Mouse (Mus musculus) ES-E14 (cell line): Measurements from ENCODE around the gene Tmem128. TPM values are rescaled to one million over a fixed set of nuclear protein-coding genes. Genes with fewer than 3 reads are reported as not detected.

Source experiments
- DNase-seq: peaks from one replicate; pipeline ENCODE4 v3.0.0-alpha.2; 2013; ENCODE audit warnings: low read depth, low spot score
- H3K27ac ChIP-seq: 2 replicates; pipeline ENCODE4 v1.5.1; 2012; ENCODE audit warnings: low read depth, mild to moderate bottlenecking, low read length, moderate library complexity, mixed read lengths; ENCODE audit not compliant: poor library complexity, insufficient read depth, severe bottlenecking
- H3K36me3 ChIP-seq: 2 replicates; pipeline ENCODE4 v1.6.1; 2012; ENCODE audit warnings: mild to moderate bottlenecking, low read length, moderate library complexity, mixed read lengths; ENCODE audit not compliant: control insufficient read depth, poor library complexity, insufficient read depth, severe bottlenecking
- H3K4me1 ChIP-seq, 2 experiments: fragments of 150-350 bp in 1 of 2; sonication (generic) in 1 of 2; 2 replicates each; pipeline ENCODE4 v1.6.1; 2012; ENCODE audit warnings: low read length in 2 of 2, mild to moderate bottlenecking in 1 of 2, mixed read lengths in 1 of 2; ENCODE audit not compliant: control insufficient read depth in 2 of 2, insufficient read depth in 2 of 2, poor library complexity in 1 of 2
- H3K4me3 ChIP-seq, 2 experiments: fragments of 150-350 bp in 1 of 2; sonication (generic) in 1 of 2; 2 replicates each; pipeline ENCODE4 v1.5.1; 2012; ENCODE audit warnings: low read length in 2 of 2, low read depth in 1 of 2, mild to moderate bottlenecking in 1 of 2, mixed read lengths in 1 of 2; ENCODE audit not compliant: insufficient read depth in 1 of 2, poor library complexity in 1 of 2, severe bottlenecking in 1 of 2
- H3K9ac ChIP-seq: 2 replicates; pipeline ENCODE4 v1.6.1; 2012; ENCODE audit warnings: low read depth, mild to moderate bottlenecking, low read length, mixed read lengths; ENCODE audit not compliant: poor library complexity, insufficient read depth, severe bottlenecking
- H3K9me3 ChIP-seq: fragments of 150-350 bp; sonication (generic); 2 replicates; pipeline ENCODE4 v1.6.1; 2012; ENCODE audit warnings: low read depth, mild to moderate bottlenecking, low read length; ENCODE audit not compliant: control insufficient read depth, insufficient read depth
- CHD2 ChIP-seq: IDR thresholded peaks from 2 replicates; pipeline ENCODE4 v1.6.1; 2014; ENCODE audit warnings: mild to moderate bottlenecking, low read depth, low read length, inconsistent platforms
- HCFC1 ChIP-seq: IDR thresholded peaks from 2 replicates; pipeline ENCODE4 v1.6.1; 2012; ENCODE audit warnings: low read length, inconsistent platforms, borderline replicate concordance; ENCODE audit not compliant: insufficient read depth
- MAFK ChIP-seq: IDR thresholded peaks from 2 replicates; pipeline ENCODE4 v1.6.1; 2014; ENCODE audit warnings: mild to moderate bottlenecking, low read depth, low read length, inconsistent platforms; ENCODE audit not compliant: insufficient read depth
- ZC3H11A ChIP-seq: IDR thresholded peaks from 2 replicates; pipeline ENCODE4 v1.6.1; 2012; ENCODE audit warnings: low read depth, mild to moderate bottlenecking, inconsistent platforms, low read length, borderline replicate concordance
- ZNF384 ChIP-seq: IDR thresholded peaks from 2 replicates; pipeline ENCODE4 v1.6.1; 2012; ENCODE audit warnings: low read depth, low read length, inconsistent platforms
- in situ Hi-C, 2 experiments: fragments of 600-800 bp; cut with MboI; formaldehyde crosslinking; loops; one replicate each; pipeline ENCODE4 v1.15.1; 2025; ENCODE audit warnings: low sequenced_read_pairs in 2 of 2, inconsistent platforms in 1 of 2; ENCODE audit not compliant: unreplicated experiment in 2 of 2
- total RNA-seq: library from RNA; depleted of rRNA; stranded (reverse); fragments of 300-350 nt; gene quantifications from 2 replicates; pipeline ENCODE4 v1.2.3, GENCODE M21; 2012

The Tmem128 gene
- total RNA-seq, 1 experiment, result 47.7 TPM

DNA sequence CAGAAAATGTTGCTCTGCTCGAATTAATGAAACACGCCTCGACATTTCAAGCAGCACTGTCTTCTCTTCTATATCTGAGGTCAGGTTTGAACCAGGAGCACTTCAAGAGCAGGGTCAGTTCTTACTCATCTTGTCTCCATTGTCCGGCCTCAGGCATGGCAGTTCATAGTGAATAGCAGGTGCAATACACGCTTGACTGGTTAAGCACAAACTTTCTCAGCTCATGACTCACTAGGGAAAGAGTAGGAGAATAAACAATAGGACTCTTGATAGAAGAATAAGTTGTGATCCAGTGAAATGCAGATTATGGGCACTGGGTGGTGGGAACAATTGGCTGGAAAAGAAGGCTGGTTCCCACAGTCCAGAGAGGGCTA lies 1.2 kb upstream of the Tmem128 start:
- Histone ChIP-seq H3K4me3 (no peak overlapping the region), H3K9me3 (no peaks in the 10 kb centered on the region), H3K27ac (no peak overlapping the region), H3K4me1 (0 out of 4 replicates have a peak, but pooled peaks cover 0 to 2% of the 10 kb centered on the region in 2 experiments), H3K36me3 (peaks cover 2% of the 10 kb centered on the region; the same call in 1 of the 2 replicates), H3K9ac (no peak overlapping the region)
- in situ Hi-C loops, result no loop called here
- no peak for DNase-seq
- TF ChIP-seq HCFC1, result no peak
- TF ChIP-seq CHD2, result no peak
- TF ChIP-seq MAFK, result no peak
- no peak for TF ChIP-seq ZNF384
- TF ChIP-seq ZC3H11A, result no peak

DNA sequence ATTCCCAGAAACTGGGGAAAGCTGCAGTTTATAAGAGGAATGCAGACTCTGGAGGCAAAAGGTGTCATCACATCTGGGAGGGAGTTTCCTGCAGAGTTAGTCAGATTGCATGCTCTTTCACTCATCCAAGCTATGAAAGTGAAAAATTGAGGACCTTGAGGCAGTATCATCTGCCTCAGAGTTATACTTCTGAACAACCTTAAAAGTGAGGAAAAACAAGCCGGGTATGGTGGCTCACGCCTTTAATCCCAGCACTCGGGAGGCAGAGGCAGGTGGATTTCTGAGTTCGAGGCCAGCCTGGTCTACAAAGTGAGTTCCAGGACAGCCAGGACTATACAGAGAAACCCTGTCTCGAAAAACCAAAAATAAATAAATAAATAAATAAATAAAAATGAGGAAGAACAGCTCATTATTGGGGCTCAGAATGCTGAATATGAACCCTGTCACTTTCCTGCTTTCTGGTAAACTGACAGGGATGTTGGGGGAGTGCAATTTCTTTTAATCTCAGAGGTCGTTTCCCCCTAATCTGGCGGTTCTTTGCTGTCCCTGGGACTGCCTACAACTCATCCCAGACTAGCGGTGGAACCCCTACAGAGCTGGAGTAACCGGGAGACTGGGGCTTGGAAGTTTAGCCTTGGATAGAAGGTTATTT lies 404 bp upstream of the Tmem128 start:
- Histone ChIP-seq H3K27ac (no peak overlapping the region), H3K4me3 (peak overlapping the region; percentile 72 to 75), H3K4me1 (0 out of 4 replicates have a peak, but pooled peaks cover 0 to 2% of the 10 kb centered on the region in 2 experiments), H3K9ac (peak overlapping the region; percentile 66), H3K9me3 (no peaks in the 10 kb centered on the region), H3K36me3 (peaks cover 2% of the 10 kb centered on the region; the same call in 1 of the 2 replicates)
- DNase-seq, result no peak
- in situ Hi-C loops, result no loop called here
- TF ChIP-seq CHD2, result no peak
- TF ChIP-seq HCFC1, result no peak
- no peak for TF ChIP-seq MAFK
- no peak for TF ChIP-seq ZC3H11A
- no peak for TF ChIP-seq ZNF384

DNA sequence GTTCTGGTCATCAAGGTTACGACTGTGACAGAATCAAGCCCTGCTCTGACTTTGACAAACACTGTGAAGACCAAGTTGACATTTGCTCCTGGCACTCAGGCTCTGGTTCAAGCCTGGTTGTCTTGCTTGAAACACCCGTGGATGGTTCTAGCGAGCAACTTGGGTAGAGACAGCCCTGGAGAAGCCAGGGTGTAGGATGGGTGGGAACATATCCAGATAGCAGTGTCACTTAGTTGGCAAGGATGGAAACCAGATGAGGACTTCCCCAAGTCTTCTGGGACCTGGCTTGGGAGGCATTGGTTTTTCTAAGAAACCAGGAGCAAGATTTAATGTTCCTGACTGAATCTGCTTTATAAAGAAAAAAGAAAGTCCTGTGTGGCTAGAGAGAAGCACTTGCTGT lies 11.0 kb downstream of the Tmem128 start:
- DNase-seq, result no peak
- Histone ChIP-seq H3K9me3 (no peaks in the 10 kb centered on the region), H3K9ac (no peak overlapping the region), H3K27ac (no peak overlapping the region), H3K36me3 (0 out of 2 replicates have a peak, but pooled peaks cover 2% of the 10 kb centered on the region), H3K4me1 (peaks cover 0 to 5% of the 10 kb centered on the region in 2 experiments; a peak in 2 of 4 replicates), H3K4me3 (no peak overlapping the region)
- TF ChIP-seq MAFK, result no peak
- TF ChIP-seq CHD2, result no peak
- no peak for TF ChIP-seq ZC3H11A
- no peak for TF ChIP-seq HCFC1
- no peak for TF ChIP-seq ZNF384
- in situ Hi-C loops, result loop anchor here in 1 of 2 experiments (10.0 kb wide), 1 partner anchor 456 kb away; no protein-coding TSS in a partner anchor

DNA sequence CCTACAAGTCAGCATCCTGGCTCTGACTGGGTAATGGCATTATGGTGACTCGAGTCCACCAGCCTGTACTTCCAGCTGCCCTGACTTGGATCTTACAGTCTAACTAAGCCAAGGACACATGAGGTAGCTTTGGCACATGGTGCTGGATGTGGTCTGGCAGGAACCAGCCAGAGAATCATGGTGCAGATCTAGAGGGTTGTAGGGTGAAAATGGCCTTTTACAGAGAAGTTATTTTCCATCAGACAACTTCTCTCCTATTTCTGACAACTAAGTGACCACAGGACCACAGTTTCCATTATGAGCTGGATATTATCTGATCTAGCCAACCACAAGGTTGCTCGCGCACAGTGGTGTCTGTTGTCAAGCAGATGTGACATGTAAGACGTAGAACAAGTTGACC lies 13.8 kb downstream of the Tmem128 start:
- no peak for DNase-seq
- no peak overlapping the region for H3K4me3 ChIP-seq
- H3K36me3 ChIP-seq, result no peaks in the 10 kb centered on the region
- H3K4me1 ChIP-seq, result peaks cover 0 to 17% of the 10 kb centered on the region in 2 experiments; a peak in 3 of 4 replicates
- in situ Hi-C loops, result loop anchor here in 1 of 2 experiments (10.0 kb wide), 1 partner anchor 459 kb away; no protein-coding TSS in a partner anchor
- H3K9ac ChIP-seq, result no peak overlapping the region
- H3K9me3 ChIP-seq, result no peaks in the 10 kb centered on the region
- no peak for TF ChIP-seq MAFK
- TF ChIP-seq HCFC1, result no peak
- TF ChIP-seq ZNF384, result no peak
- no peak for TF ChIP-seq CHD2
- TF ChIP-seq ZC3H11A, result no peak
- H3K27ac ChIP-seq, result no peak overlapping the region
